Mouse (Mus musculus): ENCODE results near the gene Dennd1a. TPM values are rescaled to one million over a fixed set of nuclear protein-coding genes. Genes with fewer than 3 reads are reported as not detected.

Dennd1a gene
- polyA plus RNA-seq, 1 experiment from 2014 or later: 3.1 TPM

GRCm38 (mm10) chr2:38274973-38275372 lies 12.2 kb downstream of the Dennd1a start:
- H3K4me3 ChIP-seq (ENCODE audit: low read depth, low read length): no peak overlapping the region
- no peaks in the 10 kb centered on the region for H3K36me3 ChIP-seq (ENCODE audit: control insufficient read depth, insufficient read depth, low read length)
- no peak overlapping the region for H3K4me2 ChIP-seq (replicated peaks; ENCODE audit: low read depth)
- TF ChIP-seq EP300 (optimal IDR thresholded peaks at IDR 0.05): no peak
- TF ChIP-seq CTCF (IDR thresholded peaks at IDR 0.05; ENCODE audit: low read depth): no peak
- no peak for ATAC-seq (ENCODE audit: low FRiP score, low TSS enrichment)
- no peak overlapping the region for H3K27ac ChIP-seq (replicated peaks)
- H3K27me3 ChIP-seq (ENCODE audit: control insufficient read depth, insufficient read depth, low read length): no peaks in the 10 kb centered on the region
- DNase-seq (ENCODE audit: low spot score): no peak
- H3K9me3 ChIP-seq (ENCODE audit: control insufficient read depth, low read length): no peaks in the 10 kb centered on the region
- no peak overlapping the region for H3K9ac ChIP-seq (ENCODE audit: low read length)
- no peaks in the 10 kb centered on the region for H3K4me1 ChIP-seq (replicated peaks; ENCODE audit: control insufficient read depth, insufficient read depth)
- whole genome bisulfite sequencing: 91% methylated on average over 2 of the region's 2 CpGs

- no peak for DNase-seq (ENCODE audit: low spot score)
- no peak for TF ChIP-seq CTCF (IDR thresholded peaks at IDR 0.05; ENCODE audit: low read depth)
- no peak for TF ChIP-seq EP300 (optimal IDR thresholded peaks at IDR 0.05)
- 43% methylated on average over 2 of the region's 2 CpGs for WGBS
Observed at GRCm38 (mm10) chr2:38263653-38264052, 23.5 kb downstream of the Dennd1a start.

GRCm38 (mm10) chr2:38259052-38259451 lies 28.1 kb downstream of the Dennd1a start:
- H3K36me3 ChIP-seq (ENCODE audit: control insufficient read depth, insufficient read depth, low read length): no peaks in the 10 kb centered on the region
- ATAC-seq (ENCODE audit: low FRiP score, low TSS enrichment): no peak
- no peak overlapping the region for H3K4me3 ChIP-seq (ENCODE audit: low read depth, low read length)
- no peaks in the 10 kb centered on the region for H3K27me3 ChIP-seq (ENCODE audit: control insufficient read depth, insufficient read depth, low read length)
- DNase-seq (ENCODE audit: low spot score): no peak
- no peak overlapping the region for H3K9ac ChIP-seq (ENCODE audit: low read length)
- TF ChIP-seq EP300 (optimal IDR thresholded peaks at IDR 0.05): no peak
- TF ChIP-seq CTCF (IDR thresholded peaks at IDR 0.05; ENCODE audit: low read depth): no peak
- H3K27ac ChIP-seq (replicated peaks): no peak overlapping the region
- H3K9me3 ChIP-seq (ENCODE audit: control insufficient read depth, low read length): no peaks in the 10 kb centered on the region
- H3K4me1 ChIP-seq (replicated peaks; ENCODE audit: control insufficient read depth, insufficient read depth): no peaks in the 10 kb centered on the region
- H3K4me2 ChIP-seq (replicated peaks; ENCODE audit: low read depth): no peak overlapping the region

More at GRCm38 (mm10) chr2:38263653-38264052, 23.5 kb downstream of the Dennd1a start:
- H3K9me3 ChIP-seq (ENCODE audit: control insufficient read depth, low read length): no peaks in the 10 kb centered on the region
- H3K4me3 ChIP-seq (ENCODE audit: low read depth, low read length): no peak overlapping the region
- no peaks in the 10 kb centered on the region for H3K27me3 ChIP-seq (ENCODE audit: control insufficient read depth, insufficient read depth, low read length)
- no peak overlapping the region for H3K9ac ChIP-seq (ENCODE audit: low read length)
- no peak for ATAC-seq (ENCODE audit: low FRiP score, low TSS enrichment)
- no peaks in the 10 kb centered on the region for H3K36me3 ChIP-seq (ENCODE audit: control insufficient read depth, insufficient read depth, low read length)
- H3K4me2 ChIP-seq (replicated peaks; ENCODE audit: low read depth): no peak overlapping the region
- H3K4me1 ChIP-seq (replicated peaks; ENCODE audit: control insufficient read depth, insufficient read depth): no peaks in the 10 kb centered on the region
- no peak overlapping the region for H3K27ac ChIP-seq (replicated peaks)

GRCm38 (mm10) chr2:38237616-38238015 lies 49.6 kb downstream of the Dennd1a start:
- no peaks in the 10 kb centered on the region for H3K9me3 ChIP-seq (ENCODE audit: control insufficient read depth, low read length)
- ATAC-seq (ENCODE audit: low FRiP score, low TSS enrichment) (no peak), DNase-seq (ENCODE audit: low spot score) (no peak)
- H3K27me3 ChIP-seq (ENCODE audit: control insufficient read depth, insufficient read depth, low read length): no peaks in the 10 kb centered on the region
- 77% methylated on average over 1 of the region's 1 CpGs for WGBS
- TF ChIP-seq EP300 (optimal IDR thresholded peaks at IDR 0.05) (no peak), CTCF (IDR thresholded peaks at IDR 0.05; ENCODE audit: low read depth) (no peak)
- H3K4me1 ChIP-seq (replicated peaks; ENCODE audit: control insufficient read depth, insufficient read depth): no peaks in the 10 kb centered on the region
- H3K27ac ChIP-seq (replicated peaks): no peak overlapping the region
- no peaks in the 10 kb centered on the region for H3K36me3 ChIP-seq (ENCODE audit: control insufficient read depth, insufficient read depth, low read length)
- H3K9ac ChIP-seq (ENCODE audit: low read length): no peak overlapping the region
- no peak overlapping the region for H3K4me2 ChIP-seq (replicated peaks; ENCODE audit: low read depth)
- no peak overlapping the region for H3K4me3 ChIP-seq (ENCODE audit: low read depth, low read length)

- Histone ChIP-seq H3K4me3 (ENCODE audit: low read depth, low read length) (no peak overlapping the region), H3K9ac (ENCODE audit: low read length) (no peak overlapping the region), H3K4me2 (replicated peaks; ENCODE audit: low read depth) (no peak overlapping the region), H3K27me3 (ENCODE audit: control insufficient read depth, insufficient read depth, low read length) (no peaks in the 10 kb centered on the region), H3K9me3 (ENCODE audit: control insufficient read depth, low read length) (no peaks in the 10 kb centered on the region), H3K27ac (replicated peaks) (no peak overlapping the region), H3K4me1 (replicated peaks; ENCODE audit: control insufficient read depth, insufficient read depth) (no peaks in the 10 kb centered on the region), H3K36me3 (ENCODE audit: control insufficient read depth, insufficient read depth, low read length) (no peaks in the 10 kb centered on the region)
- TF ChIP-seq EP300 (optimal IDR thresholded peaks at IDR 0.05) (no peak), CTCF (IDR thresholded peaks at IDR 0.05; ENCODE audit: low read depth) (no peak)
- 89% methylated on average over 2 of the region's 2 CpGs for WGBS
- DNase-seq (ENCODE audit: low spot score) (no peak), ATAC-seq (ENCODE audit: low FRiP score, low TSS enrichment) (no peak)
Observed at GRCm38 (mm10) chr2:38235593-38235992, 51.6 kb downstream of the Dennd1a start.

GRCm38 (mm10) chr2:38229882-38230281 lies 57.3 kb downstream of the Dennd1a start:
- Histone ChIP-seq H3K4me2 (replicated peaks; ENCODE audit: low read depth) (no peak overlapping the region), H3K27ac (replicated peaks) (no peak overlapping the region), H3K4me1 (replicated peaks; ENCODE audit: control insufficient read depth, insufficient read depth) (no peaks in the 10 kb centered on the region), H3K9me3 (ENCODE audit: control insufficient read depth, low read length) (no peaks in the 10 kb centered on the region), H3K27me3 (ENCODE audit: control insufficient read depth, insufficient read depth, low read length) (no peaks in the 10 kb centered on the region), H3K36me3 (ENCODE audit: control insufficient read depth, insufficient read depth, low read length) (no peaks in the 10 kb centered on the region), H3K9ac (ENCODE audit: low read length) (no peak overlapping the region), H3K4me3 (ENCODE audit: low read depth, low read length) (no peak overlapping the region)
- no peak for DNase-seq (ENCODE audit: low spot score)
- 85% methylated on average over 5 of the region's 5 CpGs for WGBS
- ATAC-seq (ENCODE audit: low FRiP score, low TSS enrichment): no peak
- TF ChIP-seq CTCF (IDR thresholded peaks at IDR 0.05; ENCODE audit: low read depth) (no peak), EP300 (optimal IDR thresholded peaks at IDR 0.05) (no peak)

Measured in stomach, postnatal 0 days (tissue).